Mouse (Mus musculus): ENCODE data around the gene Tmem170. TPM values are rescaled to one million over a fixed set of nuclear protein-coding genes. Genes with fewer than 3 reads are reported as not detected.

The Tmem170 gene
- polyA plus RNA-seq, 1 experiment from 2014 or later, result 8.6 TPM

GRCm38 (mm10) chr8:111832983-111833382 lies 43.6 kb downstream of the Tmem170 start:
- ATAC-seq (ENCODE audit: low FRiP score, low read depth), result no peak
- Histone ChIP-seq H3K27me3 (no peaks in the 10 kb centered on the region), H3K4me1 (peaks cover 6% of the 10 kb centered on the region; the same call in 1 of the 2 replicates), H3K9ac (no peak overlapping the region), H3K36me3 (peaks cover 81% of the 10 kb centered on the region), H3K4me3 (no peak overlapping the region), H3K4me2 (replicated peaks) (no peak overlapping the region), H3K27ac (no peak overlapping the region), H3K9me3 (no peaks in the 10 kb centered on the region)
- 45% methylated on average over 5 of the region's 5 CpGs for WGBS

- H3K4me1 ChIP-seq, result peaks cover 6% of the 10 kb centered on the region; the same call in 1 of the 2 replicates
Measured at GRCm38 (mm10) chr8:111831996-111832395, 44.6 kb downstream of the Tmem170 start.

GRCm38 (mm10) chr8:111828595-111828994 lies 48.0 kb downstream of the Tmem170 start:
- Histone ChIP-seq H3K4me1 (peaks cover 4% of the 10 kb centered on the region; the same call in 1 of the 2 replicates), H3K36me3 (peaks cover 77% of the 10 kb centered on the region), H3K4me3 (no peak overlapping the region), H3K27ac (no peak overlapping the region), H3K9me3 (no peaks in the 10 kb centered on the region), H3K27me3 (no peaks in the 10 kb centered on the region), H3K4me2 (replicated peaks) (no peak overlapping the region), H3K9ac (no peak overlapping the region)
- 67% methylated on average over 6 of the region's 6 CpGs for WGBS
- peak; percentile 59; the same call in 1 of the 2 replicates for ATAC-seq (ENCODE audit: low FRiP score, low read depth)

More at GRCm38 (mm10) chr8:111831996-111832395, 44.6 kb downstream of the Tmem170 start:
- H3K27me3 ChIP-seq, result no peaks in the 10 kb centered on the region
- 73% methylated on average over 4 of the region's 4 CpGs for WGBS
- no peak for ATAC-seq (ENCODE audit: low FRiP score, low read depth)
- no peak overlapping the region for H3K4me3 ChIP-seq
- H3K36me3 ChIP-seq, result peaks cover 74% of the 10 kb centered on the region
- H3K27ac ChIP-seq, result no peak overlapping the region
- H3K4me2 ChIP-seq (replicated peaks), result no peak overlapping the region
- H3K9ac ChIP-seq, result 0 out of 2 replicates have a peak overlapping the region, but pooled peaks have one; percentile 2
- H3K9me3 ChIP-seq, result no peaks in the 10 kb centered on the region

DNA sequence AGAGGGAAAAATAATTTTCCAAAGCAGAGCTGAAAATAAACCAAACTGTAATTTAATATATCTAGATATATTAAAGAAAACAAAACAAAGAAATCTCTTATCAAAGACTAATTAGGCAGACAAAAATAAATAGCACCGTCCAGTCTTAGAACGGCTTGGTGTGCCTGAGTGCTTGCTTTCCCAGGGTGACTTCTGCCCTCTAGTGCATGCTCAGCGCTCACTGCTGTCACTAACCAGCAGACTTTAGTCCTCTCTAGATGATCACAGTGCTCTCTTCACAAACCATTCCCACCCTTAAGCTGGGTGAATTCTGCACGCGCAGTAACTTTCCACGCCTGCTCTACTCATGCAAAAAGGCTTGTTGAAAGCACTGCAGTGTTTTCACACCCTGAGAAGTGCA lies 51.3 kb downstream of the Tmem170 start:
- Histone ChIP-seq H3K4me3 (no peak overlapping the region), H3K9ac (no peak overlapping the region), H3K27ac (no peak overlapping the region), H3K27me3 (no peaks in the 10 kb centered on the region), H3K9me3 (no peaks in the 10 kb centered on the region), H3K4me2 (replicated peaks) (no peak overlapping the region), H3K4me1 (no peaks in the 10 kb centered on the region), H3K36me3 (peaks cover 80% of the 10 kb centered on the region)
- no peak for ATAC-seq (ENCODE audit: low FRiP score, low read depth)
- 82% methylated on average over 6 of the region's 6 CpGs for WGBS

DNA sequence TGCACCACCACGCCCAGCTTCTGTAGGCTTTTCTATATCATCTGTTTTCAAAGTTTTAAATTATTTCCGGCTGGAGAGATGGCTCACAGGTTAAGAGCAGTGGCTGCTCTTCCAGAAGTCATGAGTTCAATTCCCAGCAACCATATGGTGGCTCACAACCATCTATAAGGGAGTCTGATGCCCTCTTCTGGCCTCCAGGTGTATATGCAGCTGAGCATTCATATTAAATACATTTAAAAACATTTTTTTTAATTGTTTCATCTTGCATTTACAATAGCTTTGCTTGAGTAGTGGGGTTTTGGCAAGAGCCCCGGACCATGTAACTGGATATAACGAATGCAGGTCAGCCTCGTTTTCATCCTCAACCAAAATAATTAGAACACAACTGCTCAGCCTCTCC lies 52.2 kb downstream of the Tmem170 start:
- 95% methylated on average over 5 of the region's 5 CpGs for WGBS
- no peaks in the 10 kb centered on the region for H3K4me1 ChIP-seq
- H3K4me3 ChIP-seq, result no peak overlapping the region
- H3K27me3 ChIP-seq, result no peaks in the 10 kb centered on the region
- H3K9me3 ChIP-seq, result no peaks in the 10 kb centered on the region
- peaks cover 80% of the 10 kb centered on the region for H3K36me3 ChIP-seq
- ATAC-seq (ENCODE audit: low FRiP score, low read depth), result no peak
- H3K9ac ChIP-seq, result no peak overlapping the region
- H3K4me2 ChIP-seq (replicated peaks), result no peak overlapping the region
- H3K27ac ChIP-seq, result no peak overlapping the region

GRCm38 (mm10) chr8:111821199-111821598 lies 55.4 kb downstream of the Tmem170 start:
- no peak overlapping the region for H3K9ac ChIP-seq
- 77% methylated on average over 10 of the region's 10 CpGs for WGBS
- H3K27ac ChIP-seq, result no peak overlapping the region; the same call in 1 of the 2 replicates
- no peaks in the 10 kb centered on the region for H3K9me3 ChIP-seq
- no peaks in the 10 kb centered on the region for H3K4me1 ChIP-seq
- H3K27me3 ChIP-seq, result no peaks in the 10 kb centered on the region
- no peak overlapping the region for H3K4me2 ChIP-seq (replicated peaks)
- ATAC-seq (ENCODE audit: low FRiP score, low read depth), result no peak
- H3K36me3 ChIP-seq, result peaks cover 76% of the 10 kb centered on the region
- H3K4me3 ChIP-seq, result no peak overlapping the region

DNA sequence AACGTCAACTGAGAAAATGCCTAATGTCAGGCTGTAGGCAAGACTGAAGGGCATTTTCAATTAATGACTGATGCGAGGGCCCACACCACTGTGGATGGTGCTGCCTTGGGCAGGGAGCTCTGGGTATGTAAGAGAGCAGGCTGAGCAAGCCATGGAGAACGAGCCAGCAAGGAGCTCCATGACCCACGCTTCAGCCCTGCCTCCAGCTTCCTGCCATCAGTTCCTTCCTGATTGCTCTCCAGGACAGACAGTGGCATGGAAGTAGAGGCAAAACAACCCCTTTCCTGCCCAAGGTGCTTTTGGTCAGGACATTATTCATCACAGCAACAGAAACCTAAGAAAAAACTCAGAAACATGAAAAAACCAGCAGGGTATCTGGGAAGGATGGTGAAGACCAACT lies 55.9 kb downstream of the Tmem170 start:
- H3K4me1 ChIP-seq, result no peaks in the 10 kb centered on the region

GRCm38 (mm10) chr8:111820018-111820417 lies 56.5 kb downstream of the Tmem170 start:
- H3K27me3 ChIP-seq, result no peaks in the 10 kb centered on the region
- ATAC-seq (ENCODE audit: low FRiP score, low read depth), result no peak
- no peak overlapping the region; the same call in 1 of the 2 replicates for H3K27ac ChIP-seq
- WGBS, result 87% methylated on average over 12 of the region's 12 CpGs
- no peaks in the 10 kb centered on the region for H3K9me3 ChIP-seq
- H3K36me3 ChIP-seq, result peaks cover 78% of the 10 kb centered on the region
- no peak overlapping the region for H3K4me2 ChIP-seq (replicated peaks)
- no peaks in the 10 kb centered on the region for H3K4me1 ChIP-seq
- H3K4me3 ChIP-seq, result no peak overlapping the region
- H3K9ac ChIP-seq, result no peak overlapping the region

More for the DNA sequence above, 55.9 kb downstream of the Tmem170 start:
- WGBS, result 86% methylated on average over 4 of the region's 4 CpGs
- Histone ChIP-seq H3K4me3 (no peak overlapping the region), H3K9ac (no peak overlapping the region), H3K27ac (no peak overlapping the region; the same call in 1 of the 2 replicates), H3K36me3 (peaks cover 80% of the 10 kb centered on the region), H3K27me3 (no peaks in the 10 kb centered on the region), H3K9me3 (no peaks in the 10 kb centered on the region), H3K4me2 (replicated peaks) (no peak overlapping the region)
- no peak for ATAC-seq (ENCODE audit: low FRiP score, low read depth)

DNA sequence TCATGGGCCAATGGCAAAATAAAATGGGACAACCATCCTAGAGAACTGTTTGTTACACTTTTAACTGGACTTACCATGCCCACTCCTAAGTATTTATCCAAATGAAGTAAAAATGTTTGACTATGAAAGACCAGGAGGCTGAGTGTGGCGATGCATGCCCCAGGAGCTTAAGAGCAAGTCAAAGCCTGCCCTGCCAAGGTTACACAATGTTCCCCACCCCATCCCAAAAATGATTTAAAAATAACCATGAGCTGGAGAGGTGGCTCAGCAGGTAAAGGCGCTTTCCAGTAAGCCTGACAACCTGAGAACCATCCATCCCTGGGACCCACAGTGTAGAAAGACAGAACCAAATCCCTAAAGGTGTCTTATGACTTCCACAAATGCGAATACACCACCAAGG lies 58.0 kb downstream of the Tmem170 start:
- peaks cover 76% of the 10 kb centered on the region for H3K36me3 ChIP-seq
- ATAC-seq (ENCODE audit: low FRiP score, low read depth), result no peak
- H3K4me2 ChIP-seq (replicated peaks), result no peak overlapping the region
- 89% methylated on average over 3 of the region's 3 CpGs for WGBS
- no peak overlapping the region for H3K4me3 ChIP-seq
- no peak overlapping the region for H3K27ac ChIP-seq
- no peaks in the 10 kb centered on the region for H3K27me3 ChIP-seq
- H3K9me3 ChIP-seq, result no peaks in the 10 kb centered on the region
- no peaks in the 10 kb centered on the region for H3K4me1 ChIP-seq
- no peak overlapping the region for H3K9ac ChIP-seq

- H3K4me1 ChIP-seq, result no peaks in the 10 kb centered on the region
- H3K4me3 ChIP-seq, result no peak overlapping the region
- no peak overlapping the region for H3K27ac ChIP-seq
- no peak for ATAC-seq (ENCODE audit: low FRiP score, low read depth)
- H3K4me2 ChIP-seq (replicated peaks), result no peak overlapping the region
- peaks cover 69% of the 10 kb centered on the region for H3K36me3 ChIP-seq
- no peak overlapping the region for H3K9ac ChIP-seq
- H3K9me3 ChIP-seq, result no peaks in the 10 kb centered on the region
- 94% methylated on average over 4 of the region's 4 CpGs for WGBS
- no peaks in the 10 kb centered on the region for H3K27me3 ChIP-seq
Measured at GRCm38 (mm10) chr8:111815078-111815477, 61.5 kb downstream of the Tmem170 start.

DNA sequence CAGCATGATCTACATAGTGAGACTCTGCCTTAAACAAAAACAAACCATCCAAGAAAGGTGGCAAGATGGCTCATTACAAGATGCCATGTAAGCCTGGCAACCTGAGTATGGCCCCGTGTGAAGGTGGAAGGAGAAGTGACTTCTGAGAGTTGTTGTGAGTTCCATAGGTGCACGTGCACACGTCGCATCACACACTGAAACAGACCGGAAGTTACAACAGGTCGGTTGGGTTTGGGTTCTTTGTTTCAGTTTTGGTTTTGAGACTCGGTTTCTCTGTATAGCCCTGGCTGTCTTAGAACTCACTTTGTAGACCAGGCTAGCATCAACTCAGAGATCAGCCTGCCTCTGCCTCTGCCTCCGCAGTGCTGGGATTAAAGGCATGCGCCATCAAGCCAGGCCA lies 62.7 kb downstream of the Tmem170 start:
- H3K9ac ChIP-seq, result no peak overlapping the region
- peaks cover 60% of the 10 kb centered on the region for H3K36me3 ChIP-seq
- 0 out of 2 replicates have a peak, but pooled peaks cover 7% of the 10 kb centered on the region for H3K4me1 ChIP-seq
- H3K27me3 ChIP-seq, result no peaks in the 10 kb centered on the region
- no peak overlapping the region for H3K4me3 ChIP-seq
- H3K4me2 ChIP-seq (replicated peaks), result no peak overlapping the region
- ATAC-seq (ENCODE audit: low FRiP score, low read depth), result no peak
- no peak overlapping the region for H3K27ac ChIP-seq
- 94% methylated on average over 9 of the region's 9 CpGs for WGBS
- no peaks in the 10 kb centered on the region for H3K9me3 ChIP-seq
